Mouse (Mus musculus) subcutaneous adipose tissue, adult 2 months (tissue): ENCODE results near the gene Rcc1l. TPM values are rescaled to one million over a fixed set of nuclear protein-coding genes. Genes with fewer than 3 reads are reported as not detected.

ENCODE experiments used
- polyA plus RNA-seq: library from polyadenylated mRNA; depleted of rRNA; stranded (reverse); fragments of >200 nt; gene quantifications from 2 replicates; pipeline ENCODE4 v1.2.3, GENCODE M21; 2012; ENCODE audit warnings: low replicate concordance; rRNA removed

Gene Rcc1l
- polyA plus RNA-seq: 12.0 and 20.4 TPM in 2 replicates

GRCm38 (mm10) chr5:134176169-134176881 lies at the start of gene Rcc1l:
Gene Rcc1l (minus strand): TSS chr5:134176774.

GRCm38 (mm10) chr5:134183880-134184808 lies 7.6 kb upstream of the Rcc1l start, which contains the start of gene Gtf2ird2:
Gene Gtf2ird2 (plus strand): TSS chr5:134184019.

GRCm38 (mm10) chr5:134099496-134100211 lies 76.9 kb downstream of the Rcc1l start, which contains the start of gene Castor2:
Gene Castor2 (plus strand): TSS chr5:134099711.

Other genes starting within 250 kb of the Rcc1l start
- 5.9 and 8.8 TPM in 2 replicates for gene Castor2, start 77.1 kb downstream of the Rcc1l start, polyA plus RNA-seq
- 4.8 and 11.5 TPM in 2 replicates for gene Gtf2ird2, start 7.2 kb upstream of the Rcc1l start, polyA plus RNA-seq
- 12.7 and 25.2 TPM in 2 replicates for gene Ncf1, start 52.9 kb upstream of the Rcc1l start, polyA plus RNA-seq
- gene Gtf2i, start 138.0 kb upstream of the Rcc1l start, polyA plus RNA-seq: 70.2 and 101 TPM in 2 replicates